Mouse (Mus musculus): Measurements from ENCODE around the gene Map3k9. TPM values are rescaled to one million over a fixed set of nuclear protein-coding genes. Genes with fewer than 3 reads are reported as not detected.

Gene Map3k9
- polyA plus RNA-seq, 1 experiment = 0.48 TPM

DNA sequence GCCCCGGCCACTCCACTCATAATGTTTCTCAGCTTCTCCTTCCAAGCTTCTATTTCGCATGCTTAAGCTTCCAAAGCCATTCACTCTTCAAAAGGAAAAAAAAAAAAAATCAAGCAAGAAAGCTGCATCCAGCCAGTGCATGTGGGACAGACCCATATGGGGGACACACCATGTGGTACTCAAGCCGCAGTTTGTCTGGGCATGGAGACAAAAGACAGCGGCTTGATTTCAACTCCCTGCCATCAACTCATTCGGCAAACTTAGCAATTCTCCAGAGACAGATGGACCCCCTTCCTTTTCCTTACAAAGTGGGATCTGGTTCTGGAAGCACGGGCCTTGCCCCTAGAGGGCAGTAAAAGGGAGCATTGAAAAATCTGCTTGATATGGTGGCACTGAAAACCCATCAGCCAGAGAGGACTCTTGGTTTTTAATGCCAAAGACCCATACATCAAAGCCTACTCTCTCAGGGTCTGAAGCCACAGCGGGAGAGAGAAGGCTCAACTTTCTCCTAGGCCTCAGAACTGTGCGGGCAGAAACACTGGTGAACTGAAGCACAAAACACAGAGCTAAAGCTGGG lies 54.6 kb downstream of the Map3k9 start:
- Histone ChIP-seq H3K36me3 (replicated peaks; ENCODE audit: low read length) (no peaks in the 10 kb centered on the region), H3K27me3 (replicated peaks) (peaks cover 29% of the 10 kb centered on the region), H3K9me3 (no peaks in the 10 kb centered on the region), H3K4me1 (peaks cover 9% of the 10 kb centered on the region), H3K4me3 (replicated peaks) (no peak overlapping the region)
- TF ChIP-seq FLI1 (IDR thresholded peaks at IDR 0.05; ENCODE audit: low read length) = no peak
- no peak for TF ChIP-seq GATA1 (IDR thresholded peaks at IDR 0.05; ENCODE audit: borderline replicate concordance, low read length)

DNA sequence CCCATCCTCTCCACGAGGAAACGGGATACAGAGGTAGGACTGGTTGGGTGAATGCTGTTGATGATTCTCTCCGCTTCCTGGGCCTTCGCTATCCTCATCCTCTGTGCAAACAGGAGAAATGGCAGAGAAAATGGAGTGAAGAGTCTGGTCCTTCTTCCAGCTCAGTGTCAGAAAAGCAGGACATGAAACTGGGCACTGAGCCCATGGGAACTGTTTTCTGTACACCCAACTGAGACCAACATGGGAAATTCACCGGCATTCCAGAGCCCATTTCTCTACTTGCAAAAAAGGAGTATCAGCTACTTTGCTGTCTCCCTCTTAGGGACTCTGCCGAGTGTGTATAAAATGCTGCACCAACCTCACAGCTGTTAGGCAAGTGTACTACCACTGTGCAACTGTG lies 56.2 kb downstream of the Map3k9 start:
- TF ChIP-seq GATA1 (IDR thresholded peaks at IDR 0.05; ENCODE audit: borderline replicate concordance, low read length) (no peak), FLI1 (IDR thresholded peaks at IDR 0.05; ENCODE audit: low read length) (no peak)
- Histone ChIP-seq H3K27me3 (replicated peaks) (peaks cover 35% of the 10 kb centered on the region), H3K4me1 (peaks cover 13% of the 10 kb centered on the region), H3K36me3 (replicated peaks; ENCODE audit: low read length) (no peaks in the 10 kb centered on the region), H3K4me3 (replicated peaks) (no peak overlapping the region), H3K9me3 (no peaks in the 10 kb centered on the region)

DNA sequence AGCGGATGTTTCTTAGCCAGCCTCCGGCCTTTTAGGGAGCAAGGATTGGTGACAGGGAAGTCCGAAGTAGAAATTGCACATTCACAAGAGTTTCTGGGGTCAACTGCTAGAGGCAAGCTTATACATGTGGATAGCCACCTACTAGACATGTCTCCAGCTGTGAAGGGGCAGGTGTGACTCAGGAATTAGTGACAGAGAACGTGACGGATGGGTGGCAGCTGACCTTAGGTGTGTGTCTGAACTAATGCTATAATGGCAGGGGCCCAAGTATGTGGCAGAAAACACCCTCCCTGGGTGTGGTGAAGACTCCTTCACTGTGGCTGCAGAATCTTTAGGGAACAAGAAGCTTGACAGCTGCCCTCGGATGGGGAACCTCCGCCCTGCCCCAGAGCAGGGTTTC lies 57.6 kb downstream of the Map3k9 start:
- Histone ChIP-seq H3K27me3 (replicated peaks) (peaks cover 35% of the 10 kb centered on the region), H3K36me3 (replicated peaks; ENCODE audit: low read length) (no peaks in the 10 kb centered on the region), H3K9me3 (no peaks in the 10 kb centered on the region), H3K4me1 (peaks cover 22% of the 10 kb centered on the region), H3K4me3 (replicated peaks) (no peak overlapping the region)
- TF ChIP-seq FLI1 (IDR thresholded peaks at IDR 0.05; ENCODE audit: low read length) = no peak
- TF ChIP-seq GATA1 (IDR thresholded peaks at IDR 0.05; ENCODE audit: borderline replicate concordance, low read length) = no peak

DNA sequence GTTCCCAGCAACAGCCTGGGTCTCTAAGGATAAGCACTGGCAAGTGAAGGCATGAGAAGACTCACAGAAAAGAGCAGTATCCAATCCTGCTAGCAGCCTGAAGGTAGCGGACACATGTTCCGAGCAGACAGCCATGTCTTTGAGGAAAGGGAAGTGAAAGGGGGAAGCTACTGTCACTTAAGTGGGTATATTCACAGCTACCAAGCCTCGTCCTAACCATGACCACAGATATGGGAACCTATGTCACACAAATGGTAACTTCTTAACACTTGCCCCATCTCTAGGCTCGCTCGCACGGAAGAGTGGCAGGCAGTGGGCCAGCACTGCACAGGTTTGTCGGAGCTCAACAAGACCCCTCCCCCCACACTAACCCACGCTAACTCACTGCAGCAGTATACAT lies 61.3 kb downstream of the Map3k9 start:
- Histone ChIP-seq H3K36me3 (replicated peaks; ENCODE audit: low read length) (no peaks in the 10 kb centered on the region), H3K9me3 (no peaks in the 10 kb centered on the region), H3K4me3 (replicated peaks) (no peak overlapping the region), H3K27me3 (replicated peaks) (peaks cover 50% of the 10 kb centered on the region), H3K4me1 (peaks cover 17% of the 10 kb centered on the region)
- TF ChIP-seq GATA1 (IDR thresholded peaks at IDR 0.05; ENCODE audit: borderline replicate concordance, low read length) (no peak), FLI1 (IDR thresholded peaks at IDR 0.05; ENCODE audit: low read length) (no peak)

DNA sequence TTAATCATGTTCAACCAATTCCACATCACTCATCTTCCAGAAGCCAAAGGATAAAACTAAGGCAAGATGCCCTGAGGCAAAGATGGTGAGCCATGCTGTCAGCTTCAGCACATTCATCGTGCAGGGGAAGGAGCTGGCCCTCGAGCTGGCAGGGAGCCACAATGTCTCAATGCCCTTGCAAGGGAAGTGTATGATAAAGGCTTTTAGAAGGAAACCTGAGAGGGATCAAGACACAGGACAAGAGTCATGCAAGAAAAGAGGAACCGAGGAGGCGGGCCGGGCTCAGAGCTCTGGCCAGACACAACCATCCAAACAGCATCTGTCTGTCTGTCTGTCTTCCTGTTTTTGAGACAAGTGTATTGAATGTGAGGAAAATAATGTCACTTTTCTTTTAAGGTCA lies 61.8 kb downstream of the Map3k9 start:
- TF ChIP-seq FLI1 (IDR thresholded peaks at IDR 0.05; ENCODE audit: low read length) (no peak), GATA1 (IDR thresholded peaks at IDR 0.05; ENCODE audit: borderline replicate concordance, low read length) (no peak)
- no peak overlapping the region for H3K4me3 ChIP-seq (replicated peaks)

DNA sequence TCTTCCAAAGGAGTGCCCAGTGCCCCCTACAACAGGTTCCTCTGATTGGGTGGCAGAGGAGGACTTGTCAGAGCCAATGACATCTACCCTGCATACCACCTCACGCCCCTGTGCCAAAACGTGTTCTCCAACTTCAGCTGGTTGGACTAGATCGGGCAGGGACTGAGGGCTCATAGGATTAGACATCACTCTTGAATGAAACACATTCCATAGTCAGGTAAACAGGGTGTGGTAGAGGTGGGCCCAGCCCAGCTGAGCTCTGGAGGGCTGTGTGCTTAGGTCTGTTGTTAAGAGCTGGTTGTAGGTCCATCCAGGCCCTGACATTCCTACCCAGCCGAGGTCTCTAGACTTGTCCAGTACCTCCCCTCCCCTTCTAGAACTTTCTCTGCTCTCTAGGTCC lies 68.4 kb downstream of the Map3k9 start:
- Histone ChIP-seq H3K4me3 (replicated peaks) (no peak overlapping the region), H3K27me3 (replicated peaks) (peaks cover 21% of the 10 kb centered on the region), H3K36me3 (replicated peaks; ENCODE audit: low read length) (no peaks in the 10 kb centered on the region), H3K9me3 (no peaks in the 10 kb centered on the region), H3K4me1 (no peaks in the 10 kb centered on the region)
- no peak for TF ChIP-seq GATA1 (IDR thresholded peaks at IDR 0.05; ENCODE audit: borderline replicate concordance, low read length)
- no peak for TF ChIP-seq FLI1 (IDR thresholded peaks at IDR 0.05; ENCODE audit: low read length)

More for the DNA sequence above, 61.8 kb downstream of the Map3k9 start:
- H3K27me3 ChIP-seq (replicated peaks) = peaks cover 44% of the 10 kb centered on the region
- no peaks in the 10 kb centered on the region for H3K9me3 ChIP-seq
- H3K4me1 ChIP-seq = peaks cover 17% of the 10 kb centered on the region
- no peaks in the 10 kb centered on the region for H3K36me3 ChIP-seq (replicated peaks; ENCODE audit: low read length)

DNA sequence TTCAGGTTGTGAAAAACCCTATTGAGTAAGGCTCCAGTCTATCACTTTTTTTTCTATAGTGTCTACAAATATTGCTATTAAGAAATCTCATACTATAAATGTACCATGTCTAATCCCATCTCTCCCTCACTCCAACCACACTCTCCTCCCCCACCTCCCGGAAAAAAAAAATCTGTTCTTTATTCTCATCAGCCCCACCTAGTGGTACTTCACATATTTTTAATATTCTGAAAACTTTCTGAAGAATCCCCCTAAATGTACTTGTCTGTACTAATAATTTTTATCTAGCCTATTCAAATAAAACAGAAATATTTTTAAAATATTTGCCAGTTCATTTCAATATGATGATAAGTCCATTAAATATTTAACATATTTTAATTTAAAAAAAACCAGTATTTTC lies 78.1 kb downstream of the Map3k9 start:
- Histone ChIP-seq H3K4me1 (no peaks in the 10 kb centered on the region), H3K9me3 (peaks cover 14% of the 10 kb centered on the region), H3K36me3 (replicated peaks; ENCODE audit: low read length) (no peaks in the 10 kb centered on the region), H3K4me3 (replicated peaks) (no peak overlapping the region), H3K27me3 (replicated peaks) (peaks cover 10% of the 10 kb centered on the region)
- no peak for TF ChIP-seq GATA1 (IDR thresholded peaks at IDR 0.05; ENCODE audit: borderline replicate concordance, low read length)
- TF ChIP-seq FLI1 (IDR thresholded peaks at IDR 0.05; ENCODE audit: low read length) = no peak

DNA sequence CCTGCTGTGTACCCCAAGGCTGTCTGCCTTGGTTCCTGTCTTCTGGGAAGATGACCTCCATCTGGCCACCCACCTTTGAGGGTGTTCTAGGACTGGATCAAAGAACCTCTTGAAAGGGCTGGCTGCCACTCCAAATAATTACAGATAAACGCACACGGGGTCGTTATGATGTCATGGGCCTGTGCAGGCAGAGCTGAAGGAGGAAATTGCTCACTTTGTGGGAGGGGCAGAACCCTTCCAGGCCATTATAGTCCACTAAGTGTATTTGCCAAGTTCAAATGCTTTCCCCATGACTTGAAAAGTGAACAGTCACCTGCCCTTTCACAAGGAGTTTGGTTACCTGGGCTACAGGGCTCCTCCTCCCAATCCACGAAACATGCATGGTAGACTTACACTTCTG lies 83.0 kb downstream of the Map3k9 start:
- no peaks in the 10 kb centered on the region for H3K4me1 ChIP-seq
- no peaks in the 10 kb centered on the region for H3K36me3 ChIP-seq (replicated peaks; ENCODE audit: low read length)
- no peak for TF ChIP-seq FLI1 (IDR thresholded peaks at IDR 0.05; ENCODE audit: low read length)
- no peak for TF ChIP-seq GATA1 (IDR thresholded peaks at IDR 0.05; ENCODE audit: borderline replicate concordance, low read length)
- H3K9me3 ChIP-seq = peaks cover 8% of the 10 kb centered on the region; the same call in 1 of the 2 replicates
- H3K27me3 ChIP-seq (replicated peaks) = peaks cover 10% of the 10 kb centered on the region
- no peak overlapping the region for H3K4me3 ChIP-seq (replicated peaks)

DNA sequence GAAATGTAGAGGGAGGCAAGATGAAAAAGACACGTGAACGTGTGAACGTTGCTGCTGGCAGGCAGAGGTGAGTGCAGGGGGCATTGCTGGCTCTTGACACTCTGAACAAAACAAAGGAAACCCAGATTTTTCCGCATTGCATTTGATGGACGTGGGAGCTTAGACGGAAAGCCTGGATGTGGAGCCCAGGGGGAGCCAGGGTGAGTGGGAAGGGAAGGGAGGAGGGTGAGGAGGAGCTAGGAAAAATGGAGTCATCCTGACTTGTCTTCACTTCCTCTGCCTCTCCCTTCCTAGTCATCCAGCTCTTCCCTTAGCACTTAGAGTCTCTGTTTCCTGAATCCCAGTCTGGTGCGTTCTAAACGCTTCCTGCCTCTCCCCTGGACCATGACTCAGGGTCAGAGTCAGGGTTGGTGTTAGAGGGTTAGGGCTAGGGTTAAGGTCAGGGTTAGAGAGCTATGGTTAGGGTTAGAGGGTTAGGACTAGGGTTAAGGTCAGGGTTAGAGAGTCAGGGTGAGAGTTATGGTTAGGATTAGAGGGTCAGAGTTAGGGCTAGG lies 89.7 kb downstream of the Map3k9 start:
- H3K4me1 ChIP-seq = peaks cover 35% of the 10 kb centered on the region
- TF ChIP-seq FLI1 (IDR thresholded peaks at IDR 0.05; ENCODE audit: low read length) = no peak
- TF ChIP-seq GATA1 (IDR thresholded peaks at IDR 0.05; ENCODE audit: borderline replicate concordance, low read length) = no peak

DNA sequence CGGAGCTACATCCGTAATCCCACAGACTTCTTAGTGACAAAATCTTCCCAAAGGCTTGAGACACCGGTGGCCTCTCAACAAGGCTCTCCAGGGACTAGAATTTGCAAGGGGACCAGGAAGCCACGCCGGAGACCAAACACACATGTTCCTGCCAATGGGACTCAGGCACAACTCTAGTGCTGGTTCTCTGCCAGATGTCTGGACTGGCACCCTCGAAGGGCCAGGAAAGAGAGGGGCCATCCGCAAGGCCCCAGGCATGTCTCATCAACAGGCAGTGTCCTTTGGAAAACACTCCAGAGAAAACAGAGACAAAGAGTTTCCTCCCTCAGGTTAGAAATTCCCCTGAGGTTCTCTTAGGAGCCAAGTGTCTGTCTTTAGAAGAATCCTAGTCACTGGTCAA lies 90.2 kb downstream of the Map3k9 start:
- no peak for TF ChIP-seq GATA1 (IDR thresholded peaks at IDR 0.05; ENCODE audit: borderline replicate concordance, low read length)
- no peak for TF ChIP-seq FLI1 (IDR thresholded peaks at IDR 0.05; ENCODE audit: low read length)
- H3K36me3 ChIP-seq (replicated peaks; ENCODE audit: low read length) = no peaks in the 10 kb centered on the region
- H3K4me3 ChIP-seq (replicated peaks) = no peak overlapping the region
- H3K9me3 ChIP-seq = peaks cover 5% of the 10 kb centered on the region; the same call in 1 of the 2 replicates
- peaks cover 2% of the 10 kb centered on the region for H3K27me3 ChIP-seq (replicated peaks)
- peaks cover 35% of the 10 kb centered on the region for H3K4me1 ChIP-seq

More for the DNA sequence above, 89.7 kb downstream of the Map3k9 start:
- Histone ChIP-seq H3K36me3 (replicated peaks; ENCODE audit: low read length) (no peaks in the 10 kb centered on the region), H3K4me3 (replicated peaks) (no peak overlapping the region), H3K27me3 (replicated peaks) (peaks cover 2% of the 10 kb centered on the region), H3K9me3 (peaks cover 5% of the 10 kb centered on the region; the same call in 1 of the 2 replicates)
